Mouse (Mus musculus) frontal cortex, adult (tissue): Measurements from ENCODE around the gene Gpnmb.

Experiments used
- ATAC-seq: cut with Nextera tagmentation; 2 replicates; pipeline ENCODE4 v1.9.2; 2017; ENCODE audit warnings: mild to moderate bottlenecking, moderate library complexity, mixed read lengths; ENCODE audit not compliant: low TSS enrichment

Gpnmb gene

DNA sequence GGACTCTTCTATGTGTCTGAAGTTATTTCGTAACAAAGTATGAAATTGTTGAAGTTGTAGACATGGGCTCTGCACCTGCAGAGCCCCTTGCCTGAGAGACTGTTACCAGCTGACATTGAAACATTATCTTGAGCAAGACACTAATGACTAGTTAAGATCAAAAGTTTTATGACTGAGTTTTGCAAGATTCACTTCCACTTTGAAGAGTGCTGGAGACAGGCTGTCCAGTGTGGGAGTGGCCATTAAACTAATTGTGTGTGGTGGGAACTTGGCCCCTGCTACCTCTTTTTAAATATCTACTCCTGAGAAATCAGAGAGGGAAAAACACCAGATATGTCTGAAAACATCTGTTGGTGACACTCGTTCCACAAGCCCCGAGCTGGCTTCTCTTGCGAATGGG lies 5.1 kb upstream of the Gpnmb start:
- no peak for ATAC-seq

DNA sequence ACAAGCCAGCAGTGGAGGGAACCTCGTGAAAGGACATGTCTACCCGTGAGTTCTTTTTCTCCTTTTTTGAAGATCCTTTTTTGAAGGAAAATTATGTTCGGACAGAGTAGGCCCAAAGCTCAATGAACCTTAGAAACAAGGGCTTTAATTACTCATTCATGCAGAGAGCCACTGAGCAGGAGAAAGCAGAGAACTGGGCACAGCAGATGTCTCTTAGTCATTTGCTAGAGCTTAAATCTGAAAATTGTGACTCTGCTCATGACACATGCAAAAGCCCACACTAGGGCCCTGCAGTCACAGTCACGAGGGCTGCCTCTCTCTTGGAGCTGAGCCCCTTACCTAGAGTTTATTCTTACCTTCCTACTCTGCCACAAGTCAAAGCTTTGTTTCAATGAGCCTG lies 3.6 kb upstream of the Gpnmb start:
- peak; percentile 86 for ATAC-seq

DNA sequence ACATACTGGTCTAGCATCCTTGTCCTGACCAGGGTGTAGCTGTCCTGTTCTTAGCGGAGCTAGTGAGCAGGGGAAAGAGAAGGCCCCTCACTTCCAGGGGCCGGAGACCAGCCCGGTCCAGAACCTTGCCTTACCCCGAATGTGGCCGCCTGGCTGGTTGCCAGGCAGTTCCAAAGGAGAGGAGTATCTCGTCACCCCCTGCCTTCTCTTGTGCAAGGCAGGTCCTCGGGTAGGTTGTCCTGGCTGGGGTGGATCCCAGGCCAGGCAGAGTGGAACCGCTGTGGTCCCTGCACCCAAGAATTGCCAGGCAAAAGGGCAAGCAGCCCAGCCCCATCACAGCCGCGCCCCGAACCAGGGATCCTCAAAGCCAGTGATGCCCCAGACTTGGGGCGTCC lies 919 bp downstream of the Gpnmb start:
- ATAC-seq = no peak

- ATAC-seq = peak; percentile 78
Observed at GRCm38 (mm10) chr6:49039470-49040180, 3.3 kb downstream of the Gpnmb start.

DNA sequence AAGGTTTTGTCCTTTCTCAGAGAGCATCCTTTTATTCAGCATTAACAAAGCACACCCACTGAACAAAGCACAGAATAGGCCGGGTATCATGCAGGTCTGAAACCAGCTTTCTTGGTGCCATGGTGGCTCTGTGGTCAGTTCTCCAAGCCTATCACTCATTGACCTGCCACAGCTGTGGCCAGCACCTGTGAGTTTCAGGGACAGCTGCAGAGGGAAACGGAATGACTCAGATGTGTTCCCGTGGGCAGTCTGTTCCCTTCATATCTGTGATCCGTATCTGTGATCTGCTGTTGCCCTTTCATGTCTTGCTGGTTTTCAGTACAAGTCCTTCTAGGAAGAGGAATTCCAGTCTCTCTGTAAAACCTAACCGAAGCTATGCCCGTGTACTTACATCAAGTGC lies 10.2 kb downstream of the Gpnmb start:
- ATAC-seq = no peak

- ATAC-seq = no peak
Observed at GRCm38 (mm10) chr6:49046976-49047375, 10.6 kb downstream of the Gpnmb start.

DNA sequence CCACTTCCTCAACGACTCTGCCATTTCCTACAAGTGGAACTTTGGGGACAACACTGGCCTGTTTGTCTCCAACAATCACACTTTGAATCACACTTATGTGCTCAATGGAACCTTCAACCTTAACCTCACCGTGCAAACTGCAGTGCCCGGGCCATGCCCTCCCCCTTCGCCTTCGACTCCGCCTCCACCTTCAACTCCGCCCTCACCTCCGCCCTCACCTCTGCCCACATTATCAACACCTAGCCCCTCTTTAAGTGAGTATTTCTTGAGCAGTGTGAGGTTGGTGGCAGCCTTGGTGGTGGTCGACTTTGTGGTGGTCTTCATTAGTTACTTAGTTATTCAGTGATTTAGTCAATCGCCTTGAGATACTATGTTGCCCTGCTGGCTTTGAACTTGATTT lies 11.5 kb downstream of the Gpnmb start:
- no peak for ATAC-seq

GRCm38 (mm10) chr6:49048395-49048794 lies 12.0 kb downstream of the Gpnmb start:
- ATAC-seq = no peak

- ATAC-seq = no peak
Observed at GRCm38 (mm10) chr6:49050677-49051410, 14.5 kb downstream of the Gpnmb start.

DNA sequence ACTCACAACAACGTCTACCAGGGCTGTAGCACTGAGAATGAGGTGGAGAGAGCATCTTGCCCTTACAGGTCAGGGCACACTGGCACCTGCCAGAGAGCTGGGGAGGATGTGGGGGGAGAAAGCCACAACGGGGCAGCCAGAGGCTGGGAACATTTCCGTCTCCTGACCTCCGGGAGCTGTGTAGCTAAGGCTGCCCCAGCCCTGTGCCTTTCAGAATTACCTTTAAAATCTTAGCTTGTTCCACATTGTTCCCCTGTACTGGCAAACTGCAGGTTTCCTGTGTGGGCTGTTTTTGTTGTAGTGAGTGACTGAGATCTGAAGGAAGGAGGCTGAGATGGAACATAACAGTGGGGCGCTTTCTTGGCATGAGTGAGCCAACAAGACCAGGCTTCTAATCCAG lies 15.8 kb downstream of the Gpnmb start:
- no peak for ATAC-seq

- 0 out of 2 replicates have a peak, but pooled peaks have one; percentile 34 for ATAC-seq
Observed at GRCm38 (mm10) chr6:49055256-49055733, 18.9 kb downstream of the Gpnmb start.

DNA sequence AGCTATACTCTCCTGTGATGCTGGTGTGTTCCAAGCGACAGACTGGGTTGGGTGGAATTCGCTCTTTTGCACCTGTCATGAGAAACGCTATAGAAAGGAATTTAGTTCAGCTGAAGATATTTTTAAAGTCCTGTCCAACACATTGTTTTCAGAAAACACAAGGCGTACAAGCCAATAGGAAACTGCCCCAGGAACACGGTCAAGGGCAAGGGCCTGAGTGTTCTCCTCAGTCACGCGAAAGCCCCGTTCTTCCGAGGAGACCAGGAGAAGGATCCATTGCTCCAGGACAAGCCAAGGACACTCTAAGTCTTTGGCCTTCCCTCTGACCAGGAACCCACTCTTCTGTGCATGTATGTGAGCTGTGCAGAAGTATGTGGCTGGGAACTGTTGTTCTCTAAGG lies 19.7 kb downstream of the Gpnmb start:
- no peak for ATAC-seq

GRCm38 (mm10) chr6:49057053-49058021 lies 21.0 kb downstream of the Gpnmb start:
- peak; percentile 87 for ATAC-seq

DNA sequence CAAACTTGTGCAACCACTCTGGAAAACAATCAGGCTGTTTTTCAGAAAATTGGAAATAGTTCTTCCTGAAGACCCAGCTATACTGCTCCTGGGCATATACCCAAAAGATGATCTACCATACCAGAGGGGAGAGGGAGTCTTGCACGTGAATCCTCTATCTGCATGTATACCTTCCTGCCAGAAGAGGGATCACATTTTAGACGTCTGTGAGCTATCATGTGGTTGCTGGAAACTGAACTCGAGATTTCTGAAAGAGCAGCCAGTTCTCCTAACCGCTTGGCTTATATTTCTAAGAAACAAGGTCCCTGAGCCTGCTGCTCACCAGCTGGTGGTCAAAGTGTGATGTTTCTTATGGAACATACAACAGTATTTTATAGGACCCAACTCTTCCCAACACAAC lies 32.0 kb downstream of the Gpnmb start:
- ATAC-seq = no peak

DNA sequence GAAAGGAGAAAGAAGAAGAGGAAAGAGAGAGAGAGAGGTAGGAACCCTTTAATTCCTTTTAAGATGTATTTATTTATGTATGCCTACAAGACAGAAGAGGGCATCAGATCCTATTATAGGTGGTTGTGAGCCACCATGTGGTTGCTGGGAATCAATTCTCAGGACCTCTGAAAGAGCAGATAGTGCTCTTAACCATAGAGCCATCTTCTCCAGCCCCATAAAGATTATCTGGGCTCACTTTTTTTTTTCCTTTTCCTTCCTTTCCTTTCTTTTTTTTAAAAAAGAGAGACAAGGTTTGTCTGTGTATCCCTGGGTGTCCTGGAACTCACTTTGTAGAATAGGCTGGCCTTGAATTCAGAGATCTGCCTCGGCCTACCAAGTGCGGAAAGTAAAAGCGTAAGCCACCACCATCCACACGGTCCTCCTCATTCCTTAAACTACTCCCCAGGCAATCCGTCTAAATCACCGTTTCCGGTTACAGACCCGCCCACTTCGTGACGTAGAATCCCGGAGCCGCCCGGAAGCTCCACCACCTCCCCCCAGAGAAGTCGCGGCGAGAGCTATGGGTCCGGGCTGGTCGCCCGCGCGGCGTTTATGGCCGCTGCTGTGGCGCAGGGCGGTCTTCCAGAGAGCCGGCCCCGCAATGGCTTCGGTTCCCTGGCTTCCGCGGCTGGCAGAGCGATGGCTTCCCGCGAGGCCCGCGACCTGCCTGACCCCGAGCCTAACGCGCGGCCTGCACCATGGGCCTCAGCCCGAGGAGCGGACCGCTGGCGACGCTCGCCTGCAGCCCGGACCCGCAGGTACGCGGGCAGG lies 37.2 kb downstream of the Gpnmb start, which contains the start of gene Malsu1:
Malsu1 (plus strand) TSS at position 492 of the 813 bp plus-strand sequence.
- peak; percentile 100 for ATAC-seq

DNA sequence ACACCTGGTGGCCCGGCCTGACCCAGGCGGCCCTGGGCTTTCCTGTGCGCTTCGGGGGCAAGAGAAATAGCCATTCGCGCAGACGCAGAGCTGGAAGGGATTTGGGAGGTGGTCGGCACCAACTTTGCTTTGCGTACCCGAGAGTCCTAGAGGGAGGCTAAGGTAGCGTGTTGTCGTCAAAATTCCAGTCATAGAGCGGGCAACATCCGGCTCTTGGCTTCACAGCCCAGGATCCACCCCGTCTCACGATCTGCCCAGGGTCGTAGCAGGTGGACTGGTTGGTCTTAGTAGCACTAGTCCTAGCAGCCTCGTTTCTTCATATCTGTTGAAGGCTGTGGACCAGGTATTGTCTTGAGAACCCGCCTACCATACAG lies 37.8 kb downstream of the Gpnmb start:
- peak; percentile 29; the same call in 1 of the 2 replicates for ATAC-seq

GRCm38 (mm10) chr6:49077894-49078293 lies 41.5 kb downstream of the Gpnmb start:
- no peak for ATAC-seq

- no peak for ATAC-seq
Observed at GRCm38 (mm10) chr6:49079313-49079712, 43.0 kb downstream of the Gpnmb start.

GRCm38 (mm10) chr6:49083008-49083407 lies 46.7 kb downstream of the Gpnmb start:
- no peak for ATAC-seq

DNA sequence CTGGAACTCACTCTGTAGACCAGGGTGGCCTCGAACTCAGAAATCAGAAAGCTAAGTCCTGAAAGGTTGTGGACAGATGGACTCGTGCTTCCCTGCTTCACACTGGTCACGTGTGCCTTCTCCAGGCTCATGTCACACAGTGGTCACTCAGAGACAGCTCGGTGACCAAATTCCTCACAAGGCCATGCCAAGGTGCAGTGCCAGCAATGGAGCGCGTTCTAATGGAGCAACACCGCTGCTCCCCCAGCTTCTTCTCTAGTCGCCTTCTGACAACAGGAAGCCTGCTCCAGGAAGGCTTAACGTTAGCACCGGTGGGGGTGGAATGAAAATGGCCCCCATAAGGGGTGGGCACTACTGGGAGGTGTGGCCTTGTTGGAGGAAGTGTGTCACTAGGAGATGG lies 58.6 kb downstream of the Gpnmb start:
- ATAC-seq = no peak

- ATAC-seq = peak; percentile 58
Observed at GRCm38 (mm10) chr6:49096421-49096820, 60.1 kb downstream of the Gpnmb start.
